Mouse (Mus musculus): ENCODE results near the gene Slc38a2. TPM values are rescaled to one million over a fixed set of nuclear protein-coding genes. Genes with fewer than 3 reads are reported as not detected.

Gene Slc38a2
- total RNA-seq (2021): 10 to 100 TPM; 80.4 to 90.3 TPM

- peak; percentile 89 to 91 for DNase-seq
These were observed at the start of gene Slc38a2 for GRCm38 (mm10) chr15:96699521-96700511. Gene Slc38a2, minus strand, starts transcription at chr15:96699730.

GRCm38 (mm10) chr15:96749101-96749500, 49.6 kb upstream of the Slc38a2 start:
- DNase-seq: peak; percentile 19 to 21

GRCm38 (mm10) chr15:96747551-96747950, 48.0 kb upstream of the Slc38a2 start:
- DNase-seq: no peak

- no peak for DNase-seq
These were observed 47.5 kb upstream of the Slc38a2 start for GRCm38 (mm10) chr15:96746986-96747385.

GRCm38 (mm10) chr15:96745299-96745698, 45.8 kb upstream of the Slc38a2 start:
- DNase-seq: no peak

- DNase-seq: no peak
These were observed 45.4 kb upstream of the Slc38a2 start for GRCm38 (mm10) chr15:96744882-96745296.

GRCm38 (mm10) chr15:96744153-96744881, 44.8 kb upstream of the Slc38a2 start:
- no peak for DNase-seq

GRCm38 (mm10) chr15:96743257-96743656, 43.7 kb upstream of the Slc38a2 start:
- no peak for DNase-seq

GRCm38 (mm10) chr15:96742591-96743241, 43.2 kb upstream of the Slc38a2 start:
- DNase-seq: no peak

GRCm38 (mm10) chr15:96740865-96741561, 41.5 kb upstream of the Slc38a2 start:
- DNase-seq: no peak

- DNase-seq: no peak
These were observed 40.6 kb upstream of the Slc38a2 start for GRCm38 (mm10) chr15:96740091-96740490.

- DNase-seq: no peak
These were observed 37.3 kb upstream of the Slc38a2 start for GRCm38 (mm10) chr15:96736663-96737385.

GRCm38 (mm10) chr15:96735562-96736160, 36.1 kb upstream of the Slc38a2 start:
- DNase-seq: no peak

- DNase-seq: no peak
These were observed 34.9 kb upstream of the Slc38a2 start for GRCm38 (mm10) chr15:96734423-96734822.

- no peak for DNase-seq
These were observed 30.9 kb upstream of the Slc38a2 start for GRCm38 (mm10) chr15:96730416-96730815.

GRCm38 (mm10) chr15:96729785-96730184, 30.3 kb upstream of the Slc38a2 start:
- no peak for DNase-seq

GRCm38 (mm10) chr15:96728993-96729392, 29.5 kb upstream of the Slc38a2 start:
- DNase-seq: no peak

- no peak for DNase-seq
These were observed 28.8 kb upstream of the Slc38a2 start for GRCm38 (mm10) chr15:96728346-96728745.

- DNase-seq: no peak
These were observed 25.0 kb upstream of the Slc38a2 start for GRCm38 (mm10) chr15:96724506-96724905.

GRCm38 (mm10) chr15:96722228-96722627, 22.7 kb upstream of the Slc38a2 start:
- no peak for DNase-seq

GRCm38 (mm10) chr15:96720146-96720545, 20.6 kb upstream of the Slc38a2 start:
- no peak for DNase-seq
